Mouse (Mus musculus): ENCODE measurements around the gene Ksr1.

- TF ChIP-seq CTCF (IDR thresholded peaks at IDR 0.05; ENCODE audit: control insufficient read depth, insufficient read depth, low read length) (no peak), POLR2A (IDR thresholded peaks at IDR 0.05; ENCODE audit: borderline replicate concordance, control insufficient read depth, low read depth, low read length) (no peak)
These were observed 6.2 kb downstream of the Ksr1 start for GRCm38 (mm10) chr11:79139878-79140510.

All from bone marrow, adult 2 months (tissue).